Mouse (Mus musculus) hindbrain, embryonic 13.5 days (tissue): ENCODE results near the gene Lgi4. TPM values are rescaled to one million over a fixed set of nuclear protein-coding genes. Genes with fewer than 3 reads are reported as not detected.

Experiments used
- ATAC-seq: fragments of 200-750 bp; cut with Nextera tagmentation; 2 replicates; pipeline ENCODE4 v1.8.0; 2017; ENCODE audit warnings: moderate TSS enrichment; ENCODE audit not compliant: low FRiP score
- H3K27ac ChIP-seq: fragments of 300-500 bp; sonication (generic); 2 replicates; pipeline ENCODE4 v1.5.1; 2015; ENCODE audit warnings: inconsistent platforms, mild to moderate bottlenecking, moderate library complexity
- H3K27me3 ChIP-seq: fragments of 300-500 bp; sonication (generic); 2 replicates; pipeline ENCODE4 v1.6.1; 2015; ENCODE audit warnings: mild to moderate bottlenecking, inconsistent platforms
- H3K36me3 ChIP-seq: fragments of 300-500 bp; sonication (generic); 2 replicates; pipeline ENCODE4 v1.6.1; 2015; ENCODE audit warnings: mild to moderate bottlenecking, inconsistent platforms
- H3K4me1 ChIP-seq: fragments of 300-500 bp; sonication (generic); replicated peaks from 2 replicates; pipeline ENCODE4 v1.6.1; 2015; ENCODE audit warnings: inconsistent platforms
- H3K4me2 ChIP-seq: fragments of 300-500 bp; sonication (generic); 2 replicates; pipeline ENCODE4 v1.6.1; 2015; ENCODE audit warnings: inconsistent platforms, mild to moderate bottlenecking, moderate library complexity
- H3K4me3 ChIP-seq: fragments of 300-500 bp; sonication (generic); 2 replicates; pipeline ENCODE4 v1.5.1; 2015; ENCODE audit warnings: mild to moderate bottlenecking, inconsistent platforms
- H3K9ac ChIP-seq: fragments of 300-500 bp; sonication (generic); 2 replicates; pipeline ENCODE4 v1.6.1; 2015; ENCODE audit warnings: mild to moderate bottlenecking, inconsistent platforms
- H3K9me3 ChIP-seq: fragments of 300-500 bp; sonication (generic); 2 replicates; pipeline ENCODE4 v1.6.1; 2016; ENCODE audit warnings: inconsistent platforms
- WGBS: fragments of 180-500 bp; shearing (Covaris S2); methylation state at CpG from one replicate; pipeline ENCODE4 v1.1.7; 2015; 5-methylcytosine and 5-hydroxymethylcytosine counted together
- polyA plus RNA-seq: library from polyadenylated mRNA; unstranded; fragments of >200 nt; fragmentation: Nextera tagmentation; extraction: Ambion mirVana; gene quantifications from 2 replicates; pipeline ENCODE4 v1.2.1, GENCODE M21; 2015

Lgi4 gene
- polyA plus RNA-seq, 1 experiment from 2014 or later = 1.1 TPM

DNA sequence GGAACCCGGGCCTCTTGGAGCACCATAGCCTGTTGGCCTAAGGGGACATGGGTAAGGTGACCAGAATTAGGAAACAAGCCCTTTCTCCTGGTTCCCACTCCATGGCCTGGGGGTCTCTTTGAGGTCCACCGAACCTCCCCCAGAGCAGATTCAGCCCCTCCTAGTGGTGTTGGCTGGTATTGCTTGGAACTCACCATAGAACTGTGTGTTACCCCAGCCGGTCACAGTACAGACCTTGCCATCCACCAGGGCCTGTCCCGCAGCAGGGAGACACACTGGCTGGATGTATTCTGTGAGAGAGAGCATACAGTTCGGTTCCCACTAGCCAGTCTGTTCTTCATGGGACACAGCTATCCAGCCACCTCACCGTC is 40.5 kb downstream of the Lgi4 start:
- WGBS = 85% methylated on average over 6 of the region's 6 CpGs

DNA sequence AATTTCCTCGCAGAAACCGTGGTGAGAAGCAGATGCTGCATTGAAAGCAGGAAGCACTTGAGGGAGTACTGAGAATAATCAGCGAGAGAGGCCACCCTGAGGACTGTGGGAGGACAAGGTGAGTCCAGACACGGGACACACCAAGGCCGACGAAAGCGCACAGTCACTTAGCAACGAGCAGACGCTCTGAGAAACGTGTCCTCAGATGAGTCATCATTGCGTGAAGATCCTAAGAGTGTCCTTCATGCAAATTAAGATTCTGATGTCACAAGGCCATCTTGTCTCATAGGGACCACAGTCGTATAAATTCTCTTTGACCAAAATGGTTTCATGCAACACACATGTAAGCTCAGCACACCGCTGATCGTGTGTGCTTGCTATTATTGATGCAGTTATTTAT is 41.6 kb downstream of the Lgi4 start:
- H3K9ac ChIP-seq = no peak overlapping the region
- H3K27me3 ChIP-seq = peaks cover 7% of the 10 kb centered on the region; the same call in 1 of the 2 replicates

More for the DNA sequence above, 40.5 kb downstream of the Lgi4 start:
- no peak for ATAC-seq
- no peak overlapping the region for H3K4me2 ChIP-seq
- H3K27me3 ChIP-seq = peaks cover 7% of the 10 kb centered on the region; the same call in 1 of the 2 replicates
- no peak overlapping the region for H3K4me3 ChIP-seq
- H3K4me1 ChIP-seq = no peaks in the 10 kb centered on the region
- H3K9me3 ChIP-seq = no peaks in the 10 kb centered on the region
- no peak overlapping the region for H3K9ac ChIP-seq
- no peaks in the 10 kb centered on the region for H3K36me3 ChIP-seq
- no peak overlapping the region for H3K27ac ChIP-seq

GRCm38 (mm10) chr7:31105061-31105768 is 46.1 kb downstream of the Lgi4 start:
- ATAC-seq = no peak
- no peak overlapping the region for H3K9ac ChIP-seq
- H3K27ac ChIP-seq = 0 out of 2 replicates have a peak overlapping the region, but pooled peaks have one; percentile 5
- no peaks in the 10 kb centered on the region for H3K9me3 ChIP-seq
- H3K4me2 ChIP-seq = no peak overlapping the region
- no peak overlapping the region for H3K4me3 ChIP-seq
- H3K4me1 ChIP-seq = 0 out of 2 replicates have a peak, but pooled peaks cover 5% of the 10 kb centered on the region
- H3K36me3 ChIP-seq = no peaks in the 10 kb centered on the region
- WGBS = 69% methylated on average over 15 of the region's 15 CpGs
- peaks cover 7% of the 10 kb centered on the region; the same call in 1 of the 2 replicates for H3K27me3 ChIP-seq

More for the DNA sequence above, 41.6 kb downstream of the Lgi4 start:
- Histone ChIP-seq H3K4me2 (no peak overlapping the region), H3K4me3 (no peak overlapping the region), H3K27ac (no peak overlapping the region), H3K4me1 (no peaks in the 10 kb centered on the region), H3K9me3 (no peaks in the 10 kb centered on the region), H3K36me3 (no peaks in the 10 kb centered on the region)
- no peak for ATAC-seq
- WGBS = 85% methylated on average over 14 of the region's 14 CpGs

- 61% methylated on average over 3 of the region's 3 CpGs for WGBS
- H3K9me3 ChIP-seq = no peaks in the 10 kb centered on the region
These were observed 47.0 kb downstream of the Lgi4 start for GRCm38 (mm10) chr7:31106166-31106565.

GRCm38 (mm10) chr7:31107781-31108180 is 48.6 kb downstream of the Lgi4 start:
- no peak overlapping the region for H3K4me3 ChIP-seq
- peaks cover 4% of the 10 kb centered on the region; the same call in 1 of the 2 replicates for H3K27me3 ChIP-seq
- H3K9me3 ChIP-seq = no peaks in the 10 kb centered on the region
- no peak for ATAC-seq
- no peak overlapping the region for H3K9ac ChIP-seq
- H3K4me2 ChIP-seq = no peak overlapping the region
- H3K4me1 ChIP-seq = 0 out of 2 replicates have a peak, but pooled peaks cover 5% of the 10 kb centered on the region
- H3K36me3 ChIP-seq = no peaks in the 10 kb centered on the region
- 93% methylated on average over 11 of the region's 11 CpGs for WGBS
- no peak overlapping the region for H3K27ac ChIP-seq

More at GRCm38 (mm10) chr7:31106166-31106565, 47.0 kb downstream of the Lgi4 start:
- Histone ChIP-seq H3K27me3 (peaks cover 7% of the 10 kb centered on the region; the same call in 1 of the 2 replicates), H3K9ac (no peak overlapping the region), H3K4me1 (0 out of 2 replicates have a peak, but pooled peaks cover 5% of the 10 kb centered on the region), H3K36me3 (no peaks in the 10 kb centered on the region), H3K4me3 (no peak overlapping the region), H3K4me2 (no peak overlapping the region), H3K27ac (no peak overlapping the region)
- no peak for ATAC-seq

- Histone ChIP-seq H3K36me3 (no peaks in the 10 kb centered on the region), H3K27me3 (peaks cover under 1% of the 10 kb centered on the region; the same call in 1 of the 2 replicates), H3K4me3 (no peak overlapping the region), H3K4me1 (0 out of 2 replicates have a peak, but pooled peaks cover 5% of the 10 kb centered on the region), H3K9ac (no peak overlapping the region), H3K4me2 (no peak overlapping the region), H3K27ac (no peak overlapping the region), H3K9me3 (no peaks in the 10 kb centered on the region)
- no peak for ATAC-seq
- 39% methylated on average over 7 of the region's 7 CpGs for WGBS
These were observed 49.9 kb downstream of the Lgi4 start for GRCm38 (mm10) chr7:31109091-31109490.

DNA sequence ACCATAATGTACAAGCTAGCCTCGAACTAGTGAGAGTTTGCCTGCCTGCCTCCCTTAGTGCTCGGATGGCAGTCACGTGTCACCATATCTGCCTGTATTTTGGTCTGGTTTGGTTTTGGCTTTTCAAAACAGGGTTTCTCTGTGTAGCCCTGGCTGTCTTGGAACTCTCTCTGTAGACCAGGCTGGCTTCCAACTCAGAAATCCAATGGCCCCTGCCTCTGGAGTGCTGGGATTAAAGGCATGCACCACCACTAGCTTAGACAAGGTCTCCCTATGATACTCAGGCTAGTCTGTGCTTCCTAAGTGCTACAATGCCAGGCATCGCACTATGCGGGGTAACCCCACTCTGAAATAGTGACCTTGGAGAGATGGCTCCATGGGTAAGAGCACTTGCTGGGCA is 50.7 kb downstream of the Lgi4 start:
- no peak overlapping the region for H3K9ac ChIP-seq
- peaks cover 7% of the 10 kb centered on the region; the same call in 1 of the 2 replicates for H3K27me3 ChIP-seq
- 95% methylated on average over 5 of the region's 5 CpGs for WGBS

GRCm38 (mm10) chr7:31110861-31111385 is 51.8 kb downstream of the Lgi4 start:
- no peak for ATAC-seq

More for the DNA sequence above, 50.7 kb downstream of the Lgi4 start:
- H3K36me3 ChIP-seq = no peaks in the 10 kb centered on the region
- no peak for ATAC-seq
- 0 out of 2 replicates have a peak, but pooled peaks cover 5% of the 10 kb centered on the region for H3K4me1 ChIP-seq
- H3K4me2 ChIP-seq = no peak overlapping the region
- no peaks in the 10 kb centered on the region for H3K9me3 ChIP-seq
- no peak overlapping the region for H3K27ac ChIP-seq
- no peak overlapping the region for H3K4me3 ChIP-seq

GRCm38 (mm10) chr7:31112036-31112435 is 52.9 kb downstream of the Lgi4 start:
- Histone ChIP-seq H3K4me2 (no peak overlapping the region), H3K4me3 (no peak overlapping the region), H3K27me3 (peaks cover 24% of the 10 kb centered on the region; the same call in 1 of the 2 replicates), H3K36me3 (no peaks in the 10 kb centered on the region), H3K27ac (no peak overlapping the region), H3K4me1 (0 out of 2 replicates have a peak, but pooled peaks cover 14% of the 10 kb centered on the region), H3K9ac (no peak overlapping the region), H3K9me3 (no peaks in the 10 kb centered on the region)
- no peak for ATAC-seq
- WGBS = 57% methylated on average over 4 of the region's 4 CpGs

More at GRCm38 (mm10) chr7:31110861-31111385, 51.8 kb downstream of the Lgi4 start:
- no peak overlapping the region for H3K4me2 ChIP-seq
- H3K4me3 ChIP-seq = no peak overlapping the region
- H3K27ac ChIP-seq = no peak overlapping the region
- no peaks in the 10 kb centered on the region for H3K36me3 ChIP-seq
- H3K4me1 ChIP-seq = 0 out of 2 replicates have a peak, but pooled peaks cover 9% of the 10 kb centered on the region
- H3K9ac ChIP-seq = no peak overlapping the region
- H3K9me3 ChIP-seq = no peaks in the 10 kb centered on the region
- 86% methylated on average over 15 of the region's 15 CpGs for WGBS
- H3K27me3 ChIP-seq = peaks cover 17% of the 10 kb centered on the region; the same call in 1 of the 2 replicates

GRCm38 (mm10) chr7:31113800-31114199 is 54.7 kb downstream of the Lgi4 start:
- no peaks in the 10 kb centered on the region for H3K9me3 ChIP-seq
- WGBS = 84% methylated on average over 6 of the region's 6 CpGs
- no peaks in the 10 kb centered on the region for H3K36me3 ChIP-seq
- H3K4me2 ChIP-seq = no peak overlapping the region
- H3K27ac ChIP-seq = no peak overlapping the region
- 0 out of 2 replicates have a peak, but pooled peaks cover 15% of the 10 kb centered on the region for H3K4me1 ChIP-seq
- peaks cover 24% of the 10 kb centered on the region; the same call in 1 of the 2 replicates for H3K27me3 ChIP-seq
- no peak overlapping the region for H3K4me3 ChIP-seq
- ATAC-seq = no peak
- no peak overlapping the region for H3K9ac ChIP-seq

DNA sequence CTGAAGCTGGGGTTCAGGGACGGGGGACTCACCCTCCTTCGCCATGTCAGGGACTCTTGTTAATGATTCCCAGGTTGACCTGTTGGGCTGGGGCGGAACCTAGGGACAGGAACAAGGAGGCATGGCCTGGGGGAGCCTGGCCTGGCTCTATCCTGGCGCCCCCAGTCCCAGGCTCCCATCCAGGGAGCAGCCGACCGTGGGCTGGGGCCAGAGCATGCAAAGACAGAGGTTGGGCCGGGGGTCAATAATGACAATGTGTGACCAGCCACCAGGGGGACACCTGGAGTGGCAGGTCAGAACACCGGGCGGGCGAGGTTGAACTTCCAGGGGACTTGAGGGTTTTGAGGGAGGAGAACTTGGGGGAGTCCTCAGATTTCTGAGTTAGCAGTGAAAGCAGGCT is 55.5 kb downstream of the Lgi4 start:
- H3K9me3 ChIP-seq = no peaks in the 10 kb centered on the region
- H3K36me3 ChIP-seq = no peaks in the 10 kb centered on the region
- no peak for ATAC-seq
- no peak overlapping the region for H3K4me3 ChIP-seq
- 0 out of 2 replicates have a peak, but pooled peaks cover 10% of the 10 kb centered on the region for H3K4me1 ChIP-seq
- H3K9ac ChIP-seq = no peak overlapping the region
- peaks cover 24% of the 10 kb centered on the region; the same call in 1 of the 2 replicates for H3K27me3 ChIP-seq
- 52% methylated on average over 10 of the region's 10 CpGs for WGBS
- no peak overlapping the region for H3K4me2 ChIP-seq
- H3K27ac ChIP-seq = no peak overlapping the region

GRCm38 (mm10) chr7:31115182-31115581 is 56.0 kb downstream of the Lgi4 start, which contains the start of gene Hpn:
Gene Hpn (minus strand): TSS chr7:31115290.
- H3K4me1 ChIP-seq = 0 out of 2 replicates have a peak, but pooled peaks cover 10% of the 10 kb centered on the region
- 0 out of 2 replicates have a peak, but pooled peaks have one; percentile 14 for ATAC-seq
- H3K4me3 ChIP-seq = no peak within 1 kb of the TSS
- no peak within 1 kb of the TSS for H3K4me2 ChIP-seq
- no peak within 1 kb of the TSS for H3K9ac ChIP-seq
- no peak within 1 kb of the TSS for H3K27ac ChIP-seq
- H3K27me3 ChIP-seq = peaks cover 24% of the 10 kb centered on the region; the same call in 1 of the 2 replicates
- H3K36me3 ChIP-seq = no peaks in the 10 kb centered on the region
- WGBS = 18% methylated on average over 15 of the region's 15 CpGs
- H3K9me3 ChIP-seq = no peaks in the 10 kb centered on the region
